Mouse (Mus musculus) kidney, postnatal 0 days (tissue): ENCODE data around the gene Thsd1. TPM values are rescaled to one million over a fixed set of nuclear protein-coding genes. Genes with fewer than 3 reads are reported as not detected.

ENCODE experiments used
- ATAC-seq: fragments of 200-750 bp; cut with Nextera tagmentation; replicated peaks from 2 replicates; pipeline ENCODE4 v1.8.0; 2017; ENCODE audit warnings: low read depth, moderate number of reproducible peaks, moderate TSS enrichment, moderate library complexity; ENCODE audit not compliant: low FRiP score
- DNase-seq: peaks from one replicate; pipeline ENCODE4 v3.0.0-alpha.2; 2016; ENCODE audit warnings: low spot score
- H3K27ac ChIP-seq: fragments of 300-500 bp; sonication (generic); 2 replicates; pipeline ENCODE4 v1.5.1; 2014; ENCODE audit warnings: mild to moderate bottlenecking
- H3K27me3 ChIP-seq: fragments of 300-500 bp; sonication (generic); 2 replicates; pipeline ENCODE4 v1.6.1; 2014; ENCODE audit warnings: low read length, mixed read lengths; ENCODE audit not compliant: insufficient read depth
- H3K36me3 ChIP-seq: fragments of 300-500 bp; sonication (generic); 2 replicates; pipeline ENCODE4 v1.6.1; 2014; ENCODE audit warnings: low read length, mixed read lengths; ENCODE audit not compliant: insufficient read depth
- H3K4me1 ChIP-seq: fragments of 300-500 bp; sonication (generic); replicated peaks from 2 replicates; pipeline ENCODE4 v1.6.1; 2014; ENCODE audit warnings: antibody characterized with exemption, low read length, mixed read lengths; ENCODE audit not compliant: insufficient read depth
- H3K4me2 ChIP-seq: fragments of 300-500 bp; sonication (generic); 2 replicates; pipeline ENCODE4 v1.6.1; 2014; ENCODE audit warnings: mild to moderate bottlenecking, low read length, moderate library complexity, mixed read lengths
- H3K4me3 ChIP-seq: fragments of 300-500 bp; sonication (generic); replicated peaks from 2 replicates; pipeline ENCODE4 v1.5.1; 2014; ENCODE audit warnings: low read depth, low read length
- H3K9ac ChIP-seq: fragments of 300-500 bp; sonication (generic); 2 replicates; pipeline ENCODE4 v1.6.1; 2014; ENCODE audit warnings: low read depth, low read length
- H3K9me3 ChIP-seq: fragments of 300-500 bp; sonication (generic); replicated peaks from 2 replicates; pipeline ENCODE4 v1.6.1; 2016; ENCODE audit warnings: low read length, inconsistent platforms, mixed read lengths
- CTCF ChIP-seq: IDR thresholded peaks from 2 replicates; pipeline ENCODE4 v1.5.1; 2016; ENCODE audit warnings: antibody characterized with exemption, low read depth, mild to moderate bottlenecking, moderate library complexity
- WGBS: fragments of 180-500 bp; shearing (Covaris S2); extraction: QIAGEN DNeasy Blood & Tissue Kit; methylation state at CpG from one replicate; pipeline ENCODE4 v1.1.7; 2014; 5-methylcytosine and 5-hydroxymethylcytosine counted together
- polyA plus RNA-seq: library from polyadenylated mRNA; unstranded; fragments of >200 nt; fragmentation: Nextera tagmentation; extraction: Ambion mirVana; gene quantifications from 2 replicates; pipeline ENCODE4 v1.2.1, GENCODE M21; 2015

Gene Thsd1
- polyA plus RNA-seq, 1 experiment from 2014 or later = 10.1 TPM

GRCm38 (mm10) chr8:22262267-22262666, 35.2 kb downstream of the Thsd1 start:
- 87% methylated on average over 3 of the region's 3 CpGs for WGBS
- DNase-seq = no peak
- no peak for ATAC-seq

GRCm38 (mm10) chr8:22264292-22264691, 37.2 kb downstream of the Thsd1 start:
- Histone ChIP-seq H3K27ac (no peak overlapping the region), H3K9me3 (no peaks in the 10 kb centered on the region), H3K9ac (no peak overlapping the region), H3K4me3 (no peak overlapping the region), H3K4me1 (no peaks in the 10 kb centered on the region), H3K36me3 (no peaks in the 10 kb centered on the region), H3K4me2 (no peak overlapping the region), H3K27me3 (no peaks in the 10 kb centered on the region)
- ATAC-seq (no peak), DNase-seq (no peak)
- TF ChIP-seq CTCF = no peak
- 75% methylated on average over 6 of the region's 6 CpGs for WGBS

More at GRCm38 (mm10) chr8:22262267-22262666, 35.2 kb downstream of the Thsd1 start:
- no peak overlapping the region for H3K9ac ChIP-seq
- no peak for TF ChIP-seq CTCF
- no peaks in the 10 kb centered on the region for H3K27me3 ChIP-seq
- H3K4me1 ChIP-seq = no peaks in the 10 kb centered on the region
- no peak overlapping the region for H3K4me3 ChIP-seq
- H3K4me2 ChIP-seq = no peak overlapping the region
- H3K27ac ChIP-seq = no peak overlapping the region
- H3K36me3 ChIP-seq = no peaks in the 10 kb centered on the region
- no peaks in the 10 kb centered on the region for H3K9me3 ChIP-seq

GRCm38 (mm10) chr8:22264787-22265186, 37.7 kb downstream of the Thsd1 start:
- TF ChIP-seq CTCF = no peak
- DNase-seq = no peak
- H3K4me3 ChIP-seq = no peak overlapping the region
- H3K9ac ChIP-seq = no peak overlapping the region
- 82% methylated on average over 6 of the region's 6 CpGs for WGBS
- H3K4me2 ChIP-seq = no peak overlapping the region
- no peaks in the 10 kb centered on the region for H3K9me3 ChIP-seq
- H3K27me3 ChIP-seq = no peaks in the 10 kb centered on the region
- no peaks in the 10 kb centered on the region for H3K36me3 ChIP-seq
- H3K4me1 ChIP-seq = no peaks in the 10 kb centered on the region
- H3K27ac ChIP-seq = no peak overlapping the region
- ATAC-seq = no peak

DNA sequence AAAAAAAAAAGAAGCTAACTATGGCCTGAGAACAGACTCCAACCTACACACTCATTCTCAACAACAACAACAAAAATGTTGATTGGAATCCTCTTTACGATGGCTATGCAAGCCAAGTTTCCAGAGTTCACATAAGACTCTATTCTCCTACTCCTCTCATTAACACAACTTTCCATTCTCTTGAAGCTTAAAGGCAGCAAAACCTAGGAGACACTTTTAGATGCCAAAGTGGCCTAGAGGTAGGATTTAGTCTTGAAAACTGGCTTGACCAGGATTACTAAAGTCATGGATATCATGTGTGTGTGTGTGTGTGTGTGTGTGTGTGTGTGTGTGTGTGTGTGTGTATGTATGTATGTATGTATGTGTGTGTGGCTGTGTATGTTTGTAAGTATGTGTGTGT, 38.1 kb downstream of the Thsd1 start:
- ATAC-seq (no peak), DNase-seq (no peak)
- Histone ChIP-seq H3K4me2 (no peak overlapping the region), H3K27ac (no peak overlapping the region), H3K27me3 (no peaks in the 10 kb centered on the region), H3K4me3 (no peak overlapping the region), H3K9ac (no peak overlapping the region), H3K4me1 (no peaks in the 10 kb centered on the region), H3K36me3 (no peaks in the 10 kb centered on the region), H3K9me3 (no peaks in the 10 kb centered on the region)
- no peak for TF ChIP-seq CTCF
- 94% methylated on average over 1 of the region's 1 CpGs for WGBS

GRCm38 (mm10) chr8:22266809-22267208, 39.7 kb downstream of the Thsd1 start:
- H3K36me3 ChIP-seq = no peaks in the 10 kb centered on the region
- no peak overlapping the region for H3K27ac ChIP-seq
- no peaks in the 10 kb centered on the region for H3K9me3 ChIP-seq
- H3K27me3 ChIP-seq = no peaks in the 10 kb centered on the region
- H3K4me1 ChIP-seq = no peaks in the 10 kb centered on the region
- H3K4me3 ChIP-seq = no peak overlapping the region
- no peak for TF ChIP-seq CTCF
- H3K9ac ChIP-seq = no peak overlapping the region
- 90% methylated on average over 3 of the region's 3 CpGs for WGBS
- H3K4me2 ChIP-seq = no peak overlapping the region
- DNase-seq (no peak), ATAC-seq (no peak)

DNA sequence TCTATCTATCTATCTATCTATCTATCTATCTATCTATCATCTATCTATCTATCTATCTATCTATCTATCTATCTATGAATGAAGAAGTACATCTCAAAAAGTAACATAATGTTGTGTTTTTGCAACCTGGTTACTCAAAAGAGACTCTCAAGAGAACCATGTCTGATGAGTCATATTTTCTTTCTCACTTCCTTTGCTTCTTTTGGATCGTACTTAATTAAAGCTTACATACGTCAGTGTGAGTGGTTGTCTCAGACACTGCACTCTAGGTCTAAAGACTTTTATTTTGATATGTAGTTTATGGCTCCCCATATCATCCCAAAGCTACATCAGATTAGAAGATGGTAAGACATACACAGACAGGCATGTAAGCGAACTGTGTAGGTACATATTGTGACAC, 46.0 kb downstream of the Thsd1 start:
- H3K9me3 ChIP-seq = no peaks in the 10 kb centered on the region
- no peak for TF ChIP-seq CTCF
- DNase-seq = no peak
- no peaks in the 10 kb centered on the region for H3K36me3 ChIP-seq
- no peak for ATAC-seq
- H3K27ac ChIP-seq = no peak overlapping the region
- no peak overlapping the region for H3K4me3 ChIP-seq
- no peak overlapping the region for H3K9ac ChIP-seq
- no peaks in the 10 kb centered on the region for H3K4me1 ChIP-seq
- H3K27me3 ChIP-seq = no peaks in the 10 kb centered on the region
- 80% methylated on average over 3 of the region's 3 CpGs for WGBS
- H3K4me2 ChIP-seq = no peak overlapping the region

DNA sequence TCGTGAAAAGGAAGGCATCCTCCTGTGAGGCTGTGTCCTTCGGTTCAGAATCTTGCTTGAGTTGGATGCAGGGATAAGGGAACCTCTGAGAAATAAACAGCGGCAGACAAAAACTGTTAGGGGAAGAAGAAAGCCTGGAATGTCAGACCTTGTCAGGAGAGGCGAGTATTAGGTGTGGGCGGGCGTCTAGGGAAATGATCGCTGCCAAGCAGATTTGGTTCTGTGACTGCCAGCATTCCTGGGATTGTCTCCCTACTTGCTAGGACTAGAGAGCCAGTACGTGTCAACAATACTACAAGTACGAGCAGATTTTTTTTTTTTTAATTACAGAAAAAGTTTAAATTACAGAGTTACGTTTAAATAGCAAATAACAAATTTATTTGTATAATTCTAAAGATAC, 47.5 kb downstream of the Thsd1 start:
- no peaks in the 10 kb centered on the region for H3K4me1 ChIP-seq
- TF ChIP-seq CTCF = no peak
- ATAC-seq (no peak), DNase-seq (no peak)
- H3K4me2 ChIP-seq = no peak overlapping the region
- no peak overlapping the region for H3K9ac ChIP-seq
- no peaks in the 10 kb centered on the region for H3K27me3 ChIP-seq
- no peak overlapping the region for H3K27ac ChIP-seq
- H3K9me3 ChIP-seq = no peaks in the 10 kb centered on the region
- no peak overlapping the region for H3K4me3 ChIP-seq
- WGBS = 73% methylated on average over 10 of the region's 10 CpGs
- H3K36me3 ChIP-seq = no peaks in the 10 kb centered on the region
